Mouse (Mus musculus) right cerebral cortex, adult 2 months (tissue): ENCODE data around the gene Ttk.

ENCODE experiments used
- DNase-seq, 2 experiments: peaks; one replicate each; pipeline ENCODE4 v3.0.0; 2021 to 2022; ENCODE audit warnings: low spot score in 2 of 2

Gene Ttk

GRCm38 (mm10) chr9:83833811-83834747 lies at the start of gene Ttk:
Ttk (plus strand) TSS chr9:83834689.
- peak; percentile 89 to 94 for DNase-seq

GRCm38 (mm10) chr9:83785501-83785900 lies 49.0 kb upstream of the Ttk start:
- DNase-seq, result no peak

DNA sequence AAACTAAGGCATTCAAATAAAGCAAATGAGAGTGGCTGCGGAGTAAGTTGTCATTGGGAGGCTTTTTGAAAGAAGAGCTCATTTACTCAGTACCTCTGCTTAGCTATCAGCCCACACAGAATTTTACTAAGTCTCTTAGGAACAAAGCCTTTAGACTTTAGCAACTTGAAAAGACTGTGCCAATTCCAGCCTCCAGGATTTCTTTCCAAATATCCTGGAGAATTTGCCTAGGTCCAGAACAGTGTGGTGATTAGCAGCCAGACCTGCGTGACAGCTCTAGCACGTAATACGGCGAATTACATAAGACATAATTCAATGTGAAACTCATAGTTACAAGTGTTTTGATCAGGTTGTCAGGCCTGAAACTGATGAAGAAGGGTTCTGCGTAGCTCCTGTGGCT lies 45.2 kb upstream of the Ttk start:
- DNase-seq, result no peak

DNA sequence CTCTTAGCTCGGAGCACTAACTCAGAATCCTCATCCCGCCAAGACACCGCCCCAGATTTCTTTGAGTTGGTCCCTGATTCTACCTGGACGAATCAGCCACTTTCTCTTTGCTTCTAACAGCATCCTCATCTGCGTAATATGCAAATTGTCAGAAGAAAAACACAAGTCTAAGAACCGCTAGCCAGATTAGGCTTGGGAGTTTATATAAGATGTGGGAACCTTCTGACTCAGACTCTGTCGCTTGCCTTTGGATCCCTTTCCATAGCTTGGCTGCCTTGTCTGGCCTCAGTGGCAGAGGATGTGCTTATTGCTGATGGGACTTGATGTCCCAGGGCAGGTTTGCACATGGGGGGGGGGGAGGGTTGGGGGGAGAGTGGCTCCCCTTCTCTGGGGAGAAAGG lies 37.6 kb upstream of the Ttk start:
- DNase-seq, result no peak

DNA sequence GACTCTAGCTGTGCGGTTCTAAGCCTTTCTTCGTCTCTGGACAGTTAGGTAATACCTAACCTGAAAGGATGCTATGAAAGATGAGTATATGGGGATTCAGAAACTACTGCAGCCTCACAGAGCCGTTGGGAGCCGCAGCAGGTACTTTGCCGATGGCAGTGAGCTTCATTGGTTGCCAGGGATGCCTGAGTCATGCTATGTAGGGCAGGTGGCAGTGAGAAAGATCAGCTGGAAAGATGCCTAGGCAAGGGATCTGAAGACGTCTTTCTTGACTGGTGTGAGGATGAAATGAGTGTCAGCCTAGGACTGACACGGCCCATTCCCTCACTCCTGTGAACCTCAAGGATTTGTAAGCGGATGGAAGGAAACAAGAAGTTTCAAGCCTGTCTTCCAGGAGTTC lies 36.6 kb upstream of the Ttk start:
- no peak for DNase-seq

- DNase-seq, result peak in 1 of 2 experiments; percentile 21
These were observed 30.1 kb upstream of the Ttk start for GRCm38 (mm10) chr9:83804341-83804740.

- DNase-seq, result peak in 1 of 2 experiments; percentile 43
These were observed 29.1 kb upstream of the Ttk start for GRCm38 (mm10) chr9:83805164-83805976.

DNA sequence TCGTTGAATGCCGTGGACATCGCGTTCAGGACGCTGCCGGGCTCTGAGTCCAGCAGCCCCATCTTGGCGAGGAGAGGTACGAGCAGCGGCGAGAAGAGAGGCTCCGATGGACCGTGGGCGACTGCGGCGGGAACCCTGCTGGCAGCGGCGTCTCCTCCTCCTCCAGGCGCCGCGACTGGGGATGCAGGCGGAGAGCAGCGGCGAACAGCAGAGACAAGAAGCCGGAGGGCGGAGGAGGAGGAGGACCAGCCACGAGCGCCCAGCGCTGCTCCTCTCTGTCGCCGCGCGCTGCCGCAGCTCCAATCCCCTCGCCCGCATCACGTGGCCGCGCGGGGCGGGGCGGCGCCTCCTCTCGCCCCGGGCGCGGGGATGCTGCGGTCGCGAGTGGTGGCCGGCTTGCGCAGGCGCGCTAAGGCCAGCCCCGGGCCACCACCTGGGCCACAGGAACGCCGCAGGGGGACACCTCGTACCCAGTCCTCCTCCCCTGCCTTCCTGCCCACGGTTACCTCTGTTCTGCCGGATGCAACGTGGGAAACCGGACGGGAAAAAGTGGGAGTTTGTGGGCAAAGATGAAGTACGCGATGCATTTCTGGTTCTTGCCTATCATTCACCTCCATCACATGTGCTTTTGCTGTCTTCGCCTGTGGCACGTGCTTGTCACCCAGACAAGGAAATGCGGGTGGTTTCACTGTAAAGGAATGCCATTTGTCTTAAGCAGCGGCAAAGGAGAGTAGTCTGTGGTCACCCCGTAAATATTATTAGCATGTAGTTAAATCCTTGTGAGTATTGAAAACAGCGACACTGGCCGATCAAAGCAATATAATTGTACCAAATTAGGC lies 28.3 kb upstream of the Ttk start, which contains the start of gene Elovl4:
Elovl4 (minus strand) TSS at position 301 of the 839 bp plus-strand sequence.
- DNase-seq, result peak; percentile 86 to 88

GRCm38 (mm10) chr9:83807562-83807961 lies 26.9 kb upstream of the Ttk start:
- peak; percentile 76 to 77 for DNase-seq

DNA sequence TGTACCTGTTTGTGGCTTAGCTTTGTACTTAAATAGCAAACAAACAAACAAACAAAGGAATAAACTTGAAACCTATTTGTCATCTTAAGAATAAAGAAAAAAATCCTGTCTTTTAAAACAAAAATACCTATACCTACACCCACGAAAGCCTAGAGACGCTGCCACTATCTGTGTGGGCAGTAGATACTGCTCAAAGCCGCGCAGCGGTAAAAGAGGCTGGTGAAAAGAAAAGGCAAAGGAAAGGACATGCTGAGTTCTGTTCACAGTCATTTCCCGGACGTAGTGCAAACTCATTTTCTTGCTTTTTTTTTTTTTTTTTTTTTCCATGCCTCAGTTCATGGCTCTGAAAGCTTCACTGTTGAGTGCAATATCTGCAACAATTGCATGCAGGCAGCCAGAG lies 15.3 kb upstream of the Ttk start:
- DNase-seq, result no peak

DNA sequence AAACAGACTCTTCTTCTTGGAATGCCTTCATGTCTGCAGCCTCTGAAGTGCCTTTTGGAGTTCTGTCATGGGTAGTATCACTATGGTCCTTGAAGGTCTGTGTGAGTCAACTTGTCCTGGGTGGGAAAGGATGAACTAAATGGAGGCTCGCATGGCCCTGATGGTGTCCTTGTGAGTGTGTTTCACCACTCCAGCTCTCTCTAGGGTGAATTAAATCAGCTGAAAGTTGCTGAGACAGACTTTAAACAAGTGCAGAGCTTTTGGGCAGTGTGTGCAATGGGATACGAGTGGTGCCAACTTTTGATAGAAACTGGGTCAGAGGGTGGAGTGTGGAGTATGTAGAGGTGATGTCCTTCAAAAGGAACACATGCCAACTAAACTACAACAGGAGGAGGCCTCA lies 13.5 kb upstream of the Ttk start:
- DNase-seq, result no peak

DNA sequence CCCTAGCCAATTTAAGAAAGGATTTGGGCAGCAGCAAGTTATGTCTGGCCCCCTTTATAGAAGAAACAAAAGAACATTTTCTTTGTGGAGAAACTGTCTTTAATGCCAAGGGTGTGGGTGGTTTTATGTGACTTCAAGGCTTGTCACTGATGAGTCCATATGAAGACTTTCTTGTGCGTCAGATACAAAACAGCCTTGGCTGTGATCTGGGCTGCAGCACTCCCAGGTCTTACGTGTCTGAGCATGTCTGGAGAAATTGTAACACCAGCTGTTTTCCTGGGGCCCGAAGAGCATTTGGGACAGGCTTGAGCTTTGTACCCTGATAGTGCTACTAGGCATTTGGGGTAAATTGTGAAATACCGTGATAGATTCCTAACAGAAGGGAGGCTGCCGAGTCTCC lies 11.6 kb upstream of the Ttk start:
- no peak for DNase-seq

DNA sequence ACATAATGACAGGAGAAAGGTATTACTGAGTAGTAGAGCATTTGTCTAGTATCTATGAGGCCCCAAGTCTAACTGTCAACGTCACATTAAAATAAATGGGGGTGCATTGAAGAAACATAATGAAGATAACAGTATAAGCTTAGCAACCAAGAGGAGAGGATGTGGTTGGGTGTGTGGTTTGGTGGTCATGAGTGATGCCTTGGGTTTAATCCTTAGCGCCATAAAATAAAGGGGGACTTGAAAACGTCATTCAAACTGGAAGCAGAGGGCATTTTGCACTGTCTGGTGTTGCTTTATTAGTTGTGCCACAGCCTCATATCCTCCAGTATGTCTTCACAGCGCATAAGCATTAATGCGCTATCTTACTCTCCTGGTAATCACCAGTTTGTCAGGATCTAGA lies 4.6 kb upstream of the Ttk start:
- no peak for DNase-seq

DNA sequence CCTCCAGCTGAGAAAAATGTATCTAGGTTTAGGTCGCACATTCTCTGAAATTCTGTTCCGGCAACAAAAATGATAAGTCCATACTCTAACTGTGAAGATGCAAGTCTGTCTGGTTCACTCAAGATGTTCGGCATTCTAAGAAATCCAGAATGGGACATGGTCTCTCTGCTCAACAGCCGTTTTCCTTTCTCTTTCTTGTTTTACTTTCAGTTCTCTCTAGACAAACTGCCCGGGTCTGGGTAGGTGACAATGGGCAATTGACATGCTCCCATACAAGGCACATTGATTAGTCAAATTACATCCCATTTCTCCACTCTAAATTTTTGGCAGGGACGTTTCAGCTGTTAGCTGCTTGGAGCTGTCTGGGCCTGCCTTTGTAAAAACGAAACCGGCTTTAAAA lies 3.3 kb upstream of the Ttk start:
- no peak for DNase-seq

DNA sequence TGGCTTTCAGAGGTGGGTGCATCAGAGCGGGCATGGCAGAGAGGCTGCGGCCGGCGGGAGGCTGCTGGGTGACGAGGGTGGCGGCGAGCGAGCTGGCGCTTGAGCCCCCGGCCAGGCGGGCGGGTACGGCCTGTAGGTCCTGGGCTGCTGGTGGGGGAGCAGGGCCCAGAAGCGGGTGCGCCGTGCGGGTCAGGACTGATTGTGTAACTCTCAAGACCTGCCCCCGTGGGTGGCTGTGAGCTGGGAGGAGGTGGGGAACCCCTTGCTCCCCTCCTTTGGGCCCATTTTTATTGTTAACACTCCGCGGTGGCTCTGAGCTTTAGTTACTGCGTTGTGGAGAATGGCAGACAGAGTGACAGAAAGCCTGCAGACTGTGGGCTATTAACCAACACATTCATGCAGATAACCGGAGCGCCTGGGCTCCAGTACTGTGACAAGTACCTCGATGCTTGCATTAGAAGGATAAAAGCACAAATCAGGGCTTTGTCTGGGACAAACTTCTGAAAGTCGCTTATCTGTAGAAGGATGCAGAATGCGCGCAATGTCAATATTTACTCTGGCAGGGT lies 342 bp downstream of the Ttk start:
- DNase-seq, result no peak

DNA sequence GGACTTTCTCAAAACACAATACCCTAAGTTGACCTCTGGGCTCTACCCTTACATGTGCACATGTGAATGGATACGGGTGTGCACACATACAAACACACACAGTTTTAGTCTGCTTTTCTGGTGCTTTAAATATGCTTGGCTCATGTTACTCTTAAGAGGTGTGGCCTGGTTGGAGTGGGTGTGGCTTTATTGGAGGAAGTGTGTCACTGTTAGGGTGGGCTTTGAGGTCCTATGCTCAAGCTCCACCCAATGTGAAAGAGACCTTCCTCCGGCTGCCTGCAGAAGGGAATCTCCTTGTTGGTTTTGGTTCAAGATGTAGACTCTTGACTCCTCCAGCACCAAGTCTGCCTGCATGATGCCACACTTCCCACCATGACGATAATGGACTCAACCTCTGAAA lies 18.0 kb downstream of the Ttk start:
- DNase-seq, result no peak

GRCm38 (mm10) chr9:83865165-83865564 lies 30.7 kb downstream of the Ttk start:
- DNase-seq, result no peak

DNA sequence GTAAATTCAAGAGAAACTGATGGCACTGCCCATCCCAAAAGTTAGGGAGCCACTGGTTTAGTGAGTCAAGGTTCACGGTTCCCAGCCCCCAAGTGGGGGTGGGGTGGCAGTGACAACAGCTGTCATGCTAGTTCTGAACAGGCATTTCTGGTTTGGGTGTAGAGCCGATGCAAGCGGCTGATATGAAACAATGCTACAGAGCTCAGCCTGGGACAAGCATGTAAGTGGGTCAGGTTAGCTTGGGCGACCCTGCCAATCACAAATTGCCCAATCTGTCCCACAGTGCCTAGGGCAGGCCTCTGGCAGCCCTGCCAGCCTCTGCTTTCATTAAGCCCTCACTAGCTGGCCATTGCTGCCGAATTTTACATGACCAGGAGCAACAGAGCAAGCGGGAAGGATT lies 47.7 kb downstream of the Ttk start:
- no peak for DNase-seq

GRCm38 (mm10) chr9:83886149-83886548 lies 51.7 kb downstream of the Ttk start:
- DNase-seq, result no peak

DNA sequence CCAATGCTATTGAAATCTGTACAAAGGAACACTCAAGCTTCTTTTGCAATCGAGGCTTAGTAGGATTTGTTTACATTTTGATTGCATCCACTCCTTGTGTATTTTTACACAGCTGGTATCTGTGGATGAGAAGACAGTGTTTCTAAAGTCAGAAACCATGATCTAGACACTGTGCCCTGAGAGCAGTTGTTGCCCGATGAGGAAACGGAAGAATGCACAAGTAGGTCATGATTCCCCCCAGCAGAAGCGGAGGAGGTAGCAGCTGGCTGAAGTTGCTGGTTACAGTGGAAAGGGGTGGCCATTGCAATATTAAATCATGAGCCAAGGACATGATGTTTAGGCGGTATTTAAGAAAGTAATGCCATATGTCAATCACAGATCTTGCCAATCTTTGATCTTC lies 53.7 kb downstream of the Ttk start:
- no peak for DNase-seq

GRCm38 (mm10) chr9:83893073-83893472 lies 58.6 kb downstream of the Ttk start:
- no peak for DNase-seq
